Mouse (Mus musculus): ENCODE measurements around the gene Mdn1.

- TF ChIP-seq POLR2A (IDR thresholded peaks at IDR 0.05; ENCODE audit: insufficient read length, low read depth) (no peak), REST (IDR thresholded peaks at IDR 0.05; ENCODE audit: insufficient read depth, insufficient read length) (no peak), USF1 (IDR thresholded peaks at IDR 0.05; ENCODE audit: low read depth) (no peak), CEBPB (IDR thresholded peaks at IDR 0.05; ENCODE audit: insufficient read depth, poor library complexity, severe bottlenecking) (no peak)
Measured at GRCm38 (mm10) chr4:32767471-32767870, 110.6 kb downstream of the Mdn1 start.
